Mouse (Mus musculus) MN1 (cell line): ENCODE measurements around the gene Ush1c.
"Not testable (repeated sequence)": the region's sequence is repeated elsewhere in the genome, so short reads cannot be mapped to it uniquely, and the experiment has no call there.

Experiments used
- DNase-seq: peaks from one replicate; pipeline ENCODE4 v3.0.0-alpha.2; 2016; ENCODE audit warnings: low spot score

The Ush1c gene

DNA sequence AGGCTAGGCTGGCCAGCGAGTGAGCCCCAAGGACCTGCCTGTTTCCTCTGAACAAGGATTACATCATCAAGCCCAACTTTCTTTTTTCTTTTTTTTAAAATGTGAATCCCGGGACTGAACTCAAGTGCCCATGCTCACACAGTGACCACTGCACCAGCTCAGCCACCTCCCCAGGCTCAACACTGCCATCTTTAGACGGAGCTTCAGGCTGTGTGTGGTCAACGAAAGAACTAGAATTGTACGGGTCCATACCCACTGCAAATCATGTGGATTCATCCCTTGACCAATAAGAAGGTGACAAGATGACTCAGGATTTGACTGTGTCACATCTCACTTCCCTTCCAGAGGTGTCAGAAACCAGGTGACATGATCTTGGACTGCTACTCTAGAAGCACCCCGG lies 33.5 kb downstream of the Ush1c start:
- DNase-seq = no peak

DNA sequence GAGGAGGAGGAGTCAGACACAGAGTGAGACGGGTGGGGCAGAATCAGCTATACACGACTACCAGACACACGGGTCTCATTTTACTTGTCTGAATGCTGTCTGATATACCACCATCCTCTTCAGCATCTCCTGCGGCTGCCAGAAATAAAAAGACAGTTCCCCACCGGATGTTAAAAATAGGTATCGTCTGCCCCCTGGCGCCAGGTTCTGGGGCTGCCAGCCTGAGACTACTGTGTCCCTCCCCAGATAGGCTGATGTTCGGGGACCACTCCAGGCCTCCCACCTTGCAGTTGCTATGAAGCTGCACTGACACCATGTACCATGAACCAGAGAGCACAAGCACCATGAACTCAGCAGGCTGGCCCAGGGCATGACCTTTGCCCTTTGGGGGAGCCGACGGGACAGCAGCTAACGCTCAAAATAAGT lies 34.2 kb downstream of the Ush1c start:
- DNase-seq = peak; percentile 17

DNA sequence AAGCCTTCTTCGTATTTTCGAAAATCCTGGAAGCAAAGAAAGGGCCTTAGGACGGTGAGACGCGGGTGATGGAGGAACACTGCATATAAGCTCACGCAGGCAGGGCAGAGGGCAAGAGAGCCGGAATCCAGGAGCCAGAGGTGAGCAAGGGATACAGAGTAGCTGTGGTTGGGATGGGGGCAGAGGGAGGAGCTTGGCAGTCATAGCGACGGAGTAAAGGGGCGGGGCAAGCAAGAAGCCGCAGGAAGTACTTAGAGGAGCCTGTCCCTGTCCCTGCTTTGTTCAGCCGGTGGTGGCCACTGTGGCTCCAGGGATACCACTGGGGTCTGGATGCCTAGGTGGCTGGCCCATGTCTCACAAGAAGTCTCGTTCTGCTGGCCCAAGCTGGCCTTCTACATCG lies 36.7 kb downstream of the Ush1c start:
- no peak for DNase-seq

DNA sequence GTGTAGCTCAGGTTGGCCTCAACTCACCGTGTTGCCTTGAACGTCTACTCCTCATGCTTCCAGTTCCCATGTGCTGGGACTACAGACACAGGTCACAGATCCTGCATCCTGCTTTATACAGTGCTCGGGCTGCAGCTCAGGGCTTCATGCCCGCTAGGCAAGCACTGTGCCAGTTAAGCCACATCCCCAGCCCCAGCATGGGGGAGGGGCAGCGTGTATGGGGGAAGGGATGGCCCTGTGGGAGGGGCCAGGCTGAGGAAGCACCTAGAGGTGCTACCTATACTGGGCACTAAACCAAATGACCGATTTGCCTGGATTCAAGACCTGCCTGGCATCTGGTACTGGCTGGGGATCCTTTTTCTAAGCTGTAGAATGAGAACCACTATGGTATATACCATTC lies 38.3 kb downstream of the Ush1c start:
- DNase-seq = no peak

DNA sequence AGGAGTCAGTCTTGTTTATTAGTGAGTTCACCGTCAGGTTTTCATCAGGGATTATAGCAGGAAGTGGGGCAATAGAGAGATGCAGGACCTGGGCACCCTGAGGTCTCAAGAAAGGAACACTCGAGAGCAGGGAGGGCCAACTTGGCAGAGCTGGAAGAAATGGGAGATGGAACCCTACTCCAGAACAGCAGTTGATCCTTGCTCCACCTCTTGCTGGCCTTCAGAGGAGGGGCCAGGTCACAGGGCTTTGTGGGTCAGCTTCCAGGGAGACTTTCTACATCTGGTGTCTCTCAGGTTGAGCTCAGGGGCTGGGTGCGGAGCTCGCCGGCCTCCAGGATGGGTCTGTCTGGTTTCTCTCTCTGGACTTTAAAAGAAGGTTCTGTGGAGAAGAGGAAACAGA lies 42.9 kb downstream of the Ush1c start:
- no peak for DNase-seq

DNA sequence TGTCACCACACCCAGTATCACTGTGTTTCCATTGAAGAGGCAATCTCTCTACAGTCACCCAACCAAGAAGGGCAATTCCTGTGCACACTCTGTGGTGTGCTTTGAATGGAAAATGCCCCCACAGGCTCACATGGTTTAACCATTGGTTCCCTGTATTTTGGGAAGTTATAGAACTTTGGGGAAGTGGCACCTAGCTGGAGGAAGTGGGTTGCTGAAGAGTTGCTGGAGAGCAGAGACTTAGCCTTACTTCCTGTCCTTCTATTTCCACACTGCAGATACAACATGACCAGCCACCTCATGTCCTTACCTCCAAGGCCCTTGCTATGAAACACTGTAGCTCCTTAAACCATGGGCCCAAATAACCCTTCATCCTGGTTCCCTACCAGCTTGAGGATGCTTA lies 54.1 kb downstream of the Ush1c start:
- DNase-seq = no peak

DNA sequence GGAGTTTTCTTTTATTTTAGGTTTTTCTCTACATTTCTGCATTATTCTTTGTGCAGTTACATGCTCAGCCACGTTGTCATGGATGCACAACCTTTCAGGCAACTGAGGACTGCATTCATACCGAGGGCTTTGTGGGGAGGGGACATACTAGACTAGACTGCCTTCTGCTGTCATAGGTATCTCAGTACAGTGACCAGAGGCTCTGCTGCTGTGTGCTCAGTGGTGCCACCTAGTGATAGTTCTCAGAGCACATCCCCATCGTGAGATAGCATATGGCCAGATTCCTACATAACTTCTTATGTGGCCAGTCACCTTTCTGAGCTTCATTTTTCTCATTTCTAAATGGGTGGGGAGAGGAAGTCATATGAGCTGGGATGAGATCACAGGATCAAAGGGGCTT lies 56.7 kb downstream of the Ush1c start:
- DNase-seq = peak; percentile 16

DNA sequence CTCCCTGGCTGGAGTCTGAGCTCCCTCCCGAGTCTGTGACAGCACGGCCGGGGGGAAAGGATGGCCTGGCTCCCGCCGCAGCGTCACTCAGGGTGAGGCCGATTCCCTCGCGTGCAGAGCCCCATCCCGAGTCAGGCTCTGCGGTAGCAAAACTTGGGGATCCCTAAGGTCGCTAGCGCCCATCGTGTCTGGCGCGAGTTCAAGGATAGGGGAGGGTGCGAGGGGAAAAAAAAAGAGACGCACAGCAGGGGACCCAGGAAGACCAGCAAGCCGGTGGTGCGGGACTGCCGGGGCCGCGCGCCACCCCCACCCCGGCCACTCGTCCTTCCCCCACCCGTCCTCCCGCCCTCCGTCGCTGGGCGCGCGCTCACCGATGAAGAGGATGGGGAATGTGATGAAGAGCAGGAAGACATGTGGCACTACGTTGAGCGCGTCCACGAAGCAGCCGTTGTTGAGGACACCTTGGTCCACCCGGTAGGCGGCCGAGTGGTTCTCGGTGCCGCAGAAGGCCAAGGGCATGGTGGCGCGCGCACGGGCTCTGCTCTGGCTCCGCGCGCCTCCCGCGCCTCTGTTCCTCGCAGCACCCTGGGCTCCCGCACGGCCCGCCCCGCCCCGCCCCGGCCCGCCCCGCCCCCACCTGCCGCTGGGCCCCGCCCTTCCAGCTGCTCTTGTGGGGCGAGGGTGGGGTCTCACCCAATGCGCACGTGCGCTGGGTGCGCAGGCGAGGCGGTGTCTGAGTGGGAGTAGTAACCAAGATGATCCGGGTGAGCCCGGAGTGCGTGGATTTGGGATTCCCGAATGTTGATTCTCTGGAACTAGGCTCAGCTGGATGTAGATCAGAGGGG lies 58.6 kb downstream of the Ush1c start, which contains the start of gene Abcc8:
TSS of gene Abcc8 (minus strand) at position 603 of the 845 bp plus-strand sequence.
- DNase-seq = no peak

DNA sequence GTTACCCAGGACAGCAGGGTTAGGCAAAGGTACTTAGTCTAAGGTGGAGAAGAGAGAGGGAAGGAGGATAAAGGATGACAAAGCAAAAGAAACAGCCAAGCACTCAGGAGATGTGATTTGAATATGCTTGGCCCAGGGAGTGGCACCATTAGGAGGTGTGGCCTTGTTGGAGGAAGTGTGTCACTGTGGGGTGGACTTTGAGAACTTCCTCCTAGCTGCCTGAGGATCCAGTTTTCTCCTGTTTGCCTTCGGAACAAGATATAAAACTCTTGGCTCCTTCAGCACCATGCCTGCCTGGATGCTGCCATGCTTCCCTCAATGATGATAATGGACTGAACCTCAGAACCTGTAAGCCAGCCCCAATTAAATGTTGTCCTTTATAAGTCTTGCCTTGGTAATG lies 69.3 kb downstream of the Ush1c start:
- DNase-seq = not testable (repeated sequence)

DNA sequence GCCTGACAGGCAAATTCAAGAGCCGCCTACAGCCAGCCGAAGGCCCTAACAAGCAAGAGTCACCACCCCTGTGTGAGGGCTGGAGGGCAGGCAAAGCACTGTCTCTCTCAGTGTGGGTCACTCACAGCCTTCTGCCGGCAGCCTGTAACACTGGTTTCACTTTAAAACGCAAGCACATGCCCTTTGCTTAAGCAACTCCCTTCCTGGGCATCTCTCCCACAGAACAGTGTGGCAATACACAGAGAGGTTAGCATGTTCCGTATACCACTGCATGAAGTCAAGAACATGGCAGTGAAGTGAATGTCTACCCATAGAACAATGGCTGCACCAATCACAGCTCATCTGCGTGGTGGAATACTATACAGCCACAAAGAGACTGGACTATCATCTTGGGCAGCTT lies 69.9 kb downstream of the Ush1c start:
- no peak for DNase-seq

DNA sequence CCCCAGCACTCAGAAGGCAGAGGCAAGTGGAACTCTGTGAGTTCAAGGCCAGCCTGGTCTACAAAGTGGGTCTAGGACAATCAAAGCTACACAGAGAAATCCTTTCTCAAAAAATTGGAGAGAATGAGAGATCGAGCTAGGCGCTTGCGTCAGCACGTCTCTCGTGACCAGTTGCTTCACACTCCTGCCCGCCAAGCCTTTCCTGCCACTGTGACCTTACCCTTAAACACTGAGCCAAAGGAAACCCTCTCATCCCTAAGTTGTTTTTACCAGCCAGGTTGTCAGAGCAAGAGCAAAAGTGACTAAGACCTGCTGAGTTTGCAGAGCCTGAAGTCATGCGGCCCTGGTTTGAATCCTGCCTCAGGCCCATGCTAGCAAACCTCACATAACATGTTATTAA lies 70.4 kb downstream of the Ush1c start:
- DNase-seq = no peak

DNA sequence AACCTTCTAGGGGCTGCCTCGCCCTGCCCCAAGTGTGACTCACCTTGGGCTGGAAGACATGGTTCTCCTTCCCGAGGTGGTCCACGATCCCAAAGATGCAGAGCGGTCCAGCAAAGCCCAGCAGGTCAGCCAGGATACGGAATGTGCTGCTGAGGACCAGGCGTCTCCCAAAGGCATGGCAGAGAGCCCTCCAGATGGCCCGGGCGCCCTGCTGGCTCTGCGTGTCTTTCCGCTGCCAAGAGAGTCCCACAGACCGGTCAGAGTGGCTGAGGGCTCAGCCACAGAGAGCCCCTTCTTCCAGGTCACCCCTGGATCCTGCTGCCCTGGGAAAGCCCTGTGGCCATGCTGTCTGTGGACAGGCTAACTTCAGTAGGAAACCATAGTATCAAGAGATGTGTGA lies 72.4 kb downstream of the Ush1c start:
- no peak for DNase-seq

DNA sequence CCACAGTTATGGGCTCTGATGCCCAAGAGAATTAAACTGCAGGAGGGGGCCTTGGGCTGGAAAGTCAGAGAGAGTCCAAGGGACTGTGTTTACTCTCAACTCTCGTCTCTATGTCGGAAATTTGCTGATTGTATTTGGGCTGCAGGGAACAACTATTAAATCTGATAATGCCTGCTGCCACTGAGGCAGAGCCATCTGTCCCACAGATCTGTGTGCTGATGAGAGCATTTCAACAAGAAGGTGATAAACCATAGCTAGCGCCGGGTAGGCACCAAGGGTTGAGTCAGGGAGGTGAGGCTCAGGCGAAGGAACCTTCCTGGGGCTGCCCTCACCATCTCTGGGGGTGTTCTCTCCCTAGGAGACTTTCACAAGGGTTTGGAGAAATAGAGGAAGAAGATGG lies 75.6 kb downstream of the Ush1c start:
- no peak for DNase-seq

DNA sequence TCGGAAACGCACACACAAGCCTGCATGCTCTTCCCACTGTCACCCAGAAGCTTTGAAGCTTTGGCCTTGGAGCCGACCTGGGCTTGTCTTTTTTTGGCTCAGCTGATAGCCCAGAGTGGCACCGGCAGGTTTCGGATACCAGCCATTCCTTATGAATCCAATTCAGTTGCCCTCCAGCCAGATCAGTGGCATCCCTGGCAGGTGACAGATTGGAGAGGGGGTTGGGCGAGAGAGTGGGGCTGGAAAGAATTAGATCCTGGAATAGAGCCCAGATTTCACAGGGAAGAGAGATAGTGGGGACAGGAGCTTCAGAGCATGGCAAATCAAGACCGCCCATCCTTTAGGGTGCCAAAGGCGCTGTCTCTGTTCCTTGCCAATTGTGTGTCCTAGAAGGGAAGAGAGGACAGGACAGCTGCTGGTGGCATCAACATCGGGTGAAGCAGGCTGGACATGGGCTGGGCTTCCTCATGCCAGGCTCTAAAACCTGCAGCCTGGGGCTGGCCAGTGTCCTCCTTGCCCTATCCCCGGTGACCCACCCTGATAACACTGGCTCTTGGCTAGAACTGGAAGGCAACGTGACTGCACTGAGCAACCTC lies 76.1 kb downstream of the Ush1c start:
- DNase-seq = no peak

DNA sequence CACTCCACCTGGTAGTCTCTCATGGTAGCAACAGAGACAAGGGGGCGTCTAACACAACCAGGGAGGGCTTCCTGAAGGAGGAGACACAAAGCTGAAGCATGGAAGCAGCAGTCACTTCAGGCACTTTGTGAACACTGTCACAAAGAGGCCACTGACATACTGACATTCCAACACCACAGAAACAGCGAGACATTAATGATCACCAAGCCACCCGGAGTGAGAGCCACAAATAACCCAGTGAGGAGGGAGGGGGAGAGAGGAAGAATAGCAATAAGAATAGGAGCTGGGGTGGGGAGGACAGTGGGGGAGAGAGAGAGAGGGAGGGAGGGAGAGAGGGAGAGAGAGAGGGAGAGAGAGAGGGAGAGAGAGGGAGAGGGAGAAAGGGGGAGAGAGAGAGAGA lies 76.7 kb downstream of the Ush1c start:
- no peak for DNase-seq

DNA sequence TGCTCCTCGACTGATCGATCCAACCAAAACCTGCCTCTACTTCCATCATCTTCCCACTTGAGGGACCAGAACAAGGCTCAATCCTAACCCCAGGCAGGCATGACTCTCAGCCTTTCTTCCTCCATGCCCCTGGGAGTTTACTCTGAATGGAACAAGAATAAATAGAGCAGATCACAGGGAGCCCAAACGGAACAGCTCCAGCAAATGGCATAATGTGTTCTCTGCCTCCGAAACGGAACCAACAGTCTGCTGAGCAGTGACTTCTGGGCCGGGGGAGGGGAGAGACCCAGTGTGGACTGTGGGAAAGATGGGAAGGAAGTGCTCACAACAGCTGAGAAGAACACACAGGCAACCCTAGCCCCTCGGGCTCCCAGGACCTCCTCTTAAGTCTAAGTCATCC lies 80.6 kb downstream of the Ush1c start:
- no peak for DNase-seq

DNA sequence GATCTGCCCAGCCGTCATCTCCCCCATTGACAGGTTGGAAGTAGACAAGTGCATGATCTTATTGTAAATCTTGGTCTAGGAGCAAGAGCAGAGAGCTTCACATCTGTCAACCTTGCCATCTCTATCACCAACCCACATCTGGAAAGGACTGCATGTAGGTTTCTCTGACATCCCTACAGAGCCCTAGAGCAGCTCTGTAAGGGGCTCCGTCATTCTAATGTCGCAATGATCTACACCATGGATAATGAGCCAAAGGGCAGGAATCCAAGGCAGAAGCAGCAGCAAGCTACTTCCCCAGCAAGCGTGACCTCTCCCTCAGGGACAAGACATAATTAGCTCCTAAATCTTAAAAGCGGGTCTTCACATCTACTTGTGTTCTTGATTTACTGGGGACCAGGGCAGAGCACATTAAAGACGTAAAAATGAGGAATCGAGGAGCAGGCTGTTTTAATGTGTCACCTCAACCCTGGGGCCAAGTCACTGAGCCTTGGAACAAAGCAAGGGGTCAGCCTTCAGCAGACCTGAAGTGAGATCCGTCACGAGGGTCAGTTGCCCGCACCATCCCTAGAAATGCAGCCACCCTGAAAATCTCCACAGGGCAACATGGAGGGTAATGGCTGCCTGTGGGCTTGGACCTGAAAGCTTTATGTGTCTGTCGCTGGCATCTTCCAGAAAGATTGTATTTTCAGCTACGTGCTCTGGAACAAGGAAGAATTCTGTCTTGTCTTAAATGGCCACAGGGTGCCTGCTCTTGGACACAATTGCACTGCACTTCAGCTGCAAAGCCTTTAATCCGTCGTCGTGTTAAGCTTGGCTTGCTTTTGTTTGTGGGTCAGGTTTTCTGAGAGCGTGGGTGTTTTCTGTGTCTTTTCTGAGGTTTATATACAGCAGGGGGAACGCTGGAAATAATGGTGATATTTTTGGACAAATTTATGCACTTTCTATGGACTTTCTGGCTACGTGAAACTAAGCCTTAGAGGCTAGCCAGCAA lies 83.5 kb downstream of the Ush1c start:
- no peak for DNase-seq

DNA sequence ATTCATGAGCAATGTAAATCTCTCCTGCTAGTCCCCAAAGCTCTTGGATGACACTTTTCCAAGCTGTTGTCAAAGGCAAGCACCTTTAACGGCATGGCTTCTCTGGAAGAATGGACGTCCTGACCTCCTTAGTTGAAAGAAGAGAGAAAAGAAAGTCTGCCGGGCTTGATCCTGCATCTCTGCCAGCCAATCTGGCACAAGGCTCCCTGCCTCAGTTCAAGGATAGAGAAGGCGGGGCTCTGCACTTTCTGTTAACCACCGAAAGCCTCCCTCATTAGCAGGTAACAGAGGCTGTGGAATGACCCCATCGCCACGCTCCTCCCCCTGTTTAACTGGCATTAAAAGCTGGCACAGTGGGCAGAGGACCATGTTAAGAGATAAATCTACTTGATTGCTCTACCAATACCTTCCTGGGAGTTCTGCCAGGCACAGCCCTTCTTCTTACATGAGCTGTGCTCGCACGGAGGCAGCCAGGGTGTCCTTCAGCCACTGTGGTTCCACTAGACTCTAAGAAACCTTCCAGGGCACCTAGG lies 85.4 kb downstream of the Ush1c start:
- DNase-seq = no peak

DNA sequence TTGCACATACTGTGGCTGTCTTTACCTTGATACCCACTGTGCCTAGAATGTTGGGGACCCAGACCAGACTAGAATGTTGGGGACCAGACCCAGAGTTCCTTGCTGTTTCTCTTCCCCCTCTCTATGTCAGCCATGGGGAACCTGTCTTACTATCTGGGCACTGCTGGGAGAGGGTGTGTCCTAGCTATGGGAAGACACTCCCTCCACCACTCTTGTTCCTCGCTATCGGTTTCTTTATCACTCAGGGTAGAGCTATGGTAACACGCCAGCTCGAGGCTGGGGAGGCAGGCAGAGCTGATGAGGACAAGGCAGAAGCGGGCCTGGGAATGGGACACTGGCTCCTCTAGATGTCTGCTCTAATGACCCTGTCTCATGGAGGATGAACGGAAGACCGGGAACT lies 90.9 kb downstream of the Ush1c start:
- no peak for DNase-seq

DNA sequence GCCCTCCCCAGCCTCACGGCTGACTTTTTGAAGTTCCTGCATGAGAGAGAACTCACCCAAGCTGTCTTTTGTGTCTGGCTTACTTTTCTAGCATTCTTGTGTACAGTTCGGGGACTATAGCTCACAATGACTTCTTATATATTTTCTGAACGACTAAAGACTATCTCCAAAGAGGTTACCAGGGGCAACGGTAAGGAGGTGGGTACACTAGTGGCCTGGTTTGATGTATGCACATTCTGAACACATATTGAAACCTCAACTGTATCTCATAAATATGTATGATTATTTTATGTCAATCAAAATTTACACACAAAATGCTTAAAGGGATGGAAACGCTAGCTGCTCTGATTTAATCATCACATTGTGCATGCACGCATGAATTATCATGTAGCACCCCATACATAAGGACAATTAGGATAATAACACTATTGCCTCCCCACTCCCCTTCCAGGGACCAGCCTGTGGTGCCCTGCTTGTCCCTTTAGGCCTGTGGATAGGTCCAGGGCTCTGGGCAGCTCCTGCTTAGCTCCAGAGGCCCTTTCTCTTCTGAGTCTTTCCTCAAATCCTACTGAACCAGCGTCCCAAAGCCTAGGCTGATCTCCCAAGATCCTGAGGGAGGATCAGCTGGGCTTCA lies 91.5 kb downstream of the Ush1c start:
- no peak for DNase-seq
